Mouse (Mus musculus): ENCODE results near the gene Rabif.

Gene Rabif

GRCm38 (mm10) chr1:134552396-134552795 is 57.9 kb downstream of the Rabif start:
- 78% methylated on average over 3 of the region's 3 CpGs for WGBS

GRCm38 (mm10) chr1:134555240-134555870 is 60.9 kb downstream of the Rabif start:
- 55% methylated on average over 13 of the region's 13 CpGs for WGBS

- WGBS, result 1% methylated on average over 44 of the region's 46 CpGs
These were observed 61.6 kb downstream of the Rabif start for GRCm38 (mm10) chr1:134555871-134556670.

- WGBS, result under 1% methylated on average over 35 of the region's 35 CpGs
These were observed 62.3 kb downstream of the Rabif start for GRCm38 (mm10) chr1:134556671-134557218.

Data from cerebral cortex, adult 2 months (tissue).